Mouse (Mus musculus) neural tube, embryonic 13.5 days (tissue): ENCODE data around the gene Fam198b. TPM values are rescaled to one million over a fixed set of nuclear protein-coding genes. Genes with fewer than 3 reads are reported as not detected.

ENCODE experiments used
- ATAC-seq: fragments of 200-750 bp; cut with Nextera tagmentation; 2 replicates; pipeline ENCODE4 v1.8.0; 2017; ENCODE audit warnings: low read depth, mild to moderate bottlenecking, moderate TSS enrichment, moderate library complexity
- H3K27ac ChIP-seq: fragments of 300-500 bp; sonication (generic); replicated peaks from 2 replicates; pipeline ENCODE4 v1.5.1; 2015; ENCODE audit warnings: moderate library complexity, mild to moderate bottlenecking, inconsistent platforms
- H3K27me3 ChIP-seq: fragments of 300-500 bp; sonication (generic); 2 replicates; pipeline ENCODE4 v1.6.1; 2015; ENCODE audit warnings: mild to moderate bottlenecking, inconsistent platforms
- H3K36me3 ChIP-seq: fragments of 300-500 bp; sonication (generic); 2 replicates; pipeline ENCODE4 v1.6.1; 2015; ENCODE audit warnings: mild to moderate bottlenecking, inconsistent platforms
- H3K4me1 ChIP-seq: fragments of 300-500 bp; sonication (generic); replicated peaks from 2 replicates; pipeline ENCODE4 v1.6.1; 2015; ENCODE audit warnings: inconsistent platforms
- H3K4me2 ChIP-seq: fragments of 300-500 bp; sonication (generic); 2 replicates; pipeline ENCODE4 v1.6.1; 2015; ENCODE audit warnings: inconsistent platforms, mild to moderate bottlenecking, moderate library complexity
- H3K4me3 ChIP-seq: fragments of 300-500 bp; sonication (generic); 2 replicates; pipeline ENCODE4 v1.5.1; 2015; ENCODE audit warnings: mild to moderate bottlenecking, inconsistent platforms
- H3K9ac ChIP-seq: fragments of 300-500 bp; sonication (generic); 2 replicates; pipeline ENCODE4 v1.6.1; 2015; ENCODE audit warnings: moderate library complexity, mild to moderate bottlenecking, inconsistent platforms
- H3K9me3 ChIP-seq: fragments of 300-500 bp; sonication (generic); 2 replicates; pipeline ENCODE4 v1.6.1; 2016; ENCODE audit warnings: inconsistent platforms
- WGBS: fragments of 180-500 bp; shearing (Covaris S2); methylation state at CpG from one replicate; pipeline ENCODE4 v1.1.7; 2015; 5-methylcytosine and 5-hydroxymethylcytosine counted together
- polyA plus RNA-seq: library from polyadenylated mRNA; unstranded; fragments of >200 nt; fragmentation: Nextera tagmentation; extraction: Ambion mirVana; gene quantifications from 2 replicates; pipeline ENCODE4 v1.2.1, GENCODE M21; 2015

Gene Fam198b
- 7.2 and 7.8 TPM in 2 replicates for polyA plus RNA-seq

- 49% methylated on average over 5 of the region's 5 CpGs for WGBS
- Histone ChIP-seq H3K4me3 (peak within 1 kb of the TSS; percentile 21), H3K9me3 (no peaks in the 10 kb centered on the region), H3K27ac (no peak within 1 kb of the TSS), H3K27me3 (no peaks in the 10 kb centered on the region), H3K9ac (no peak within 1 kb of the TSS), H3K36me3 (no peaks in the 10 kb centered on the region), H3K4me2 (peak within 1 kb of the TSS; percentile 43), H3K4me1 (peaks cover 22% of the 10 kb centered on the region)
- peak; percentile 25; the same call in 1 of the 2 replicates for ATAC-seq
These were observed at the start of gene Fam198b for GRCm38 (mm10) chr3:79884305-79884704. Gene Fam198b, plus strand, starts transcription at chr3:79884533.

GRCm38 (mm10) chr3:79838751-79839150, 45.6 kb upstream of the Fam198b start:
- H3K4me3 ChIP-seq: no peak overlapping the region
- no peaks in the 10 kb centered on the region for H3K36me3 ChIP-seq
- peaks cover 9% of the 10 kb centered on the region for H3K4me1 ChIP-seq
- no peak overlapping the region for H3K27ac ChIP-seq
- H3K27me3 ChIP-seq: no peaks in the 10 kb centered on the region
- no peaks in the 10 kb centered on the region for H3K9me3 ChIP-seq
- no peak overlapping the region for H3K9ac ChIP-seq
- ATAC-seq: no peak
- 45% methylated on average over 6 of the region's 6 CpGs for WGBS
- H3K4me2 ChIP-seq: no peak overlapping the region

GRCm38 (mm10) chr3:79841475-79841874, 42.9 kb upstream of the Fam198b start:
- 0 out of 2 replicates have a peak, but pooled peaks have one; percentile 40 for ATAC-seq
- Histone ChIP-seq H3K27ac (no peak overlapping the region), H3K9ac (no peak overlapping the region), H3K9me3 (no peaks in the 10 kb centered on the region), H3K27me3 (no peaks in the 10 kb centered on the region), H3K4me3 (peak overlapping the region; percentile 44), H3K36me3 (no peaks in the 10 kb centered on the region), H3K4me1 (peaks cover 9% of the 10 kb centered on the region), H3K4me2 (peak overlapping the region; percentile 67)
- WGBS: 55% methylated on average over 6 of the region's 6 CpGs

GRCm38 (mm10) chr3:79842165-79842564, 42.2 kb upstream of the Fam198b start:
- Histone ChIP-seq H3K4me1 (peaks cover 9% of the 10 kb centered on the region), H3K9me3 (no peaks in the 10 kb centered on the region), H3K9ac (peak overlapping the region; percentile 56), H3K27me3 (no peaks in the 10 kb centered on the region), H3K4me2 (peak overlapping the region; percentile 67), H3K4me3 (peak overlapping the region; percentile 44), H3K27ac (no peak overlapping the region), H3K36me3 (no peaks in the 10 kb centered on the region)
- 11% methylated on average over 12 of the region's 12 CpGs for WGBS
- ATAC-seq: peak; percentile 69

GRCm38 (mm10) chr3:79842616-79843016, 41.7 kb upstream of the Fam198b start:
- under 1% methylated on average over 19 of the region's 19 CpGs for WGBS

GRCm38 (mm10) chr3:79843999-79844398, 40.3 kb upstream of the Fam198b start:
- Histone ChIP-seq H3K9me3 (no peaks in the 10 kb centered on the region), H3K4me3 (no peak overlapping the region), H3K27me3 (no peaks in the 10 kb centered on the region), H3K27ac (no peak overlapping the region), H3K36me3 (no peaks in the 10 kb centered on the region), H3K4me1 (peaks cover 9% of the 10 kb centered on the region), H3K4me2 (no peak overlapping the region), H3K9ac (no peak overlapping the region)
- 95% methylated on average over 9 of the region's 9 CpGs for WGBS
- no peak for ATAC-seq

More at GRCm38 (mm10) chr3:79842616-79843016, 41.7 kb upstream of the Fam198b start:
- H3K4me3 ChIP-seq: peak overlapping the region; percentile 44
- no peaks in the 10 kb centered on the region for H3K27me3 ChIP-seq
- peak overlapping the region; percentile 67 for H3K4me2 ChIP-seq
- peaks cover 9% of the 10 kb centered on the region for H3K4me1 ChIP-seq
- no peaks in the 10 kb centered on the region for H3K9me3 ChIP-seq
- ATAC-seq: peak; percentile 86
- H3K36me3 ChIP-seq: no peaks in the 10 kb centered on the region
- peak overlapping the region; percentile 56 for H3K9ac ChIP-seq
- no peak overlapping the region for H3K27ac ChIP-seq

- Histone ChIP-seq H3K36me3 (no peaks in the 10 kb centered on the region), H3K4me1 (peaks cover 7% of the 10 kb centered on the region), H3K27ac (no peak overlapping the region), H3K27me3 (no peaks in the 10 kb centered on the region), H3K9me3 (no peaks in the 10 kb centered on the region), H3K4me2 (no peak overlapping the region), H3K9ac (no peak overlapping the region), H3K4me3 (no peak overlapping the region)
- ATAC-seq: no peak
- WGBS: 89% methylated on average over 5 of the region's 5 CpGs
These were observed 37.7 kb upstream of the Fam198b start for GRCm38 (mm10) chr3:79846633-79847032.

GRCm38 (mm10) chr3:79848841-79849240, 35.5 kb upstream of the Fam198b start:
- no peak for ATAC-seq
- WGBS: 48% methylated on average over 4 of the region's 4 CpGs
- H3K4me3 ChIP-seq: no peak overlapping the region

GRCm38 (mm10) chr3:79849621-79850020, 34.7 kb upstream of the Fam198b start:
- 88% methylated on average over 2 of the region's 2 CpGs for WGBS
- Histone ChIP-seq H3K4me3 (no peak overlapping the region), H3K27me3 (no peaks in the 10 kb centered on the region), H3K9ac (no peak overlapping the region), H3K9me3 (no peaks in the 10 kb centered on the region), H3K4me2 (no peak overlapping the region), H3K4me1 (no peaks in the 10 kb centered on the region), H3K27ac (no peak overlapping the region), H3K36me3 (no peaks in the 10 kb centered on the region)
- ATAC-seq: no peak

More at GRCm38 (mm10) chr3:79848841-79849240, 35.5 kb upstream of the Fam198b start:
- Histone ChIP-seq H3K4me1 (no peaks in the 10 kb centered on the region), H3K4me2 (no peak overlapping the region), H3K27me3 (no peaks in the 10 kb centered on the region), H3K9ac (no peak overlapping the region), H3K9me3 (no peaks in the 10 kb centered on the region), H3K27ac (no peak overlapping the region), H3K36me3 (no peaks in the 10 kb centered on the region)

- WGBS: 44% methylated on average over 6 of the region's 6 CpGs
- Histone ChIP-seq H3K9ac (no peak overlapping the region), H3K4me2 (no peak overlapping the region), H3K27me3 (no peaks in the 10 kb centered on the region), H3K4me3 (no peak overlapping the region), H3K36me3 (no peaks in the 10 kb centered on the region), H3K4me1 (no peaks in the 10 kb centered on the region), H3K27ac (no peak overlapping the region), H3K9me3 (no peaks in the 10 kb centered on the region)
- ATAC-seq: no peak
These were observed 33.7 kb upstream of the Fam198b start for GRCm38 (mm10) chr3:79850656-79851055.

GRCm38 (mm10) chr3:79852108-79852507, 32.2 kb upstream of the Fam198b start:
- 86% methylated on average over 3 of the region's 3 CpGs for WGBS
- ATAC-seq: no peak
- no peaks in the 10 kb centered on the region for H3K27me3 ChIP-seq
- H3K27ac ChIP-seq: no peak overlapping the region
- no peak overlapping the region for H3K4me2 ChIP-seq
- no peaks in the 10 kb centered on the region for H3K9me3 ChIP-seq
- no peak overlapping the region for H3K9ac ChIP-seq
- no peak overlapping the region for H3K4me3 ChIP-seq
- H3K36me3 ChIP-seq: no peaks in the 10 kb centered on the region
- H3K4me1 ChIP-seq: no peaks in the 10 kb centered on the region

- no peak within 1 kb of the TSS for H3K9ac ChIP-seq
- H3K27me3 ChIP-seq: no peaks in the 10 kb centered on the region
- H3K9me3 ChIP-seq: no peaks in the 10 kb centered on the region
- no peak within 1 kb of the TSS for H3K27ac ChIP-seq
- no peak for ATAC-seq
- H3K4me1 ChIP-seq: no peaks in the 10 kb centered on the region
- no peak within 1 kb of the TSS for H3K4me2 ChIP-seq
- H3K36me3 ChIP-seq: no peaks in the 10 kb centered on the region
- WGBS: 63% methylated on average over 8 of the region's 8 CpGs
- H3K4me3 ChIP-seq: no peak within 1 kb of the TSS
These were observed 31.6 kb upstream of the Fam198b start, which contains the start of gene Tmem144 for GRCm38 (mm10) chr3:79852654-79853166. Gene Tmem144, minus strand, starts transcription at chr3:79852773.

- no peak overlapping the region for H3K9ac ChIP-seq
- WGBS: 61% methylated on average over 5 of the region's 5 CpGs
These were observed 26.6 kb upstream of the Fam198b start for GRCm38 (mm10) chr3:79857780-79858179.

More at GRCm38 (mm10) chr3:79857780-79858179, 26.6 kb upstream of the Fam198b start:
- Histone ChIP-seq H3K9me3 (no peaks in the 10 kb centered on the region), H3K4me1 (no peaks in the 10 kb centered on the region), H3K36me3 (no peaks in the 10 kb centered on the region), H3K27ac (no peak overlapping the region), H3K27me3 (no peaks in the 10 kb centered on the region), H3K4me2 (no peak overlapping the region), H3K4me3 (no peak overlapping the region)
- no peak for ATAC-seq
